Mouse (Mus musculus) adrenal gland (tissue): ENCODE measurements around the gene Rep15.

Source experiments
- intact Hi-C: fragments of 180-260 bp; cut with DNase I; formaldehyde crosslinking; loops from one replicate; pipeline ENCODE4 v1.15.1; 2025

Rep15 gene

GRCm38 (mm10) chr6:147029591-147029990, 2.8 kb upstream of the Rep15 start:
- intact Hi-C loops = no loop called here

- intact Hi-C loops = no loop called here
Observed at GRCm38 (mm10) chr6:147030096-147030885, 2.1 kb upstream of the Rep15 start.

GRCm38 (mm10) chr6:147042291-147043290, 10.2 kb downstream of the Rep15 start, which contains the start of gene Mrps35:
Mrps35 (plus strand) TSS chr6:147042764.
- intact Hi-C loops = no loop called here

GRCm38 (mm10) chr6:147043633-147044032, 11.2 kb downstream of the Rep15 start:
- intact Hi-C loops = no loop called here

- intact Hi-C loops = no loop called here
Observed at GRCm38 (mm10) chr6:147049239-147049805, 16.9 kb downstream of the Rep15 start.

- intact Hi-C loops = no loop called here
Observed at GRCm38 (mm10) chr6:147051666-147052065, 19.3 kb downstream of the Rep15 start.

- intact Hi-C loops = no loop called here
Observed at GRCm38 (mm10) chr6:147052440-147052839, 20.1 kb downstream of the Rep15 start.

GRCm38 (mm10) chr6:147053785-147054646, 21.6 kb downstream of the Rep15 start:
- intact Hi-C loops = no loop called here

GRCm38 (mm10) chr6:147055374-147055977, 23.1 kb downstream of the Rep15 start:
- intact Hi-C loops = no loop called here

- intact Hi-C loops = no loop called here
Observed at GRCm38 (mm10) chr6:147059326-147059725, 26.9 kb downstream of the Rep15 start.

GRCm38 (mm10) chr6:147061630-147062029, 29.2 kb downstream of the Rep15 start:
- intact Hi-C loops = no loop called here

- intact Hi-C loops = no loop called here
Observed at GRCm38 (mm10) chr6:147062034-147062433, 29.6 kb downstream of the Rep15 start.

GRCm38 (mm10) chr6:147062694-147063093, 30.3 kb downstream of the Rep15 start:
- intact Hi-C loops = no loop called here

GRCm38 (mm10) chr6:147064226-147064943, 32.0 kb downstream of the Rep15 start:
- intact Hi-C loops = no loop called here

GRCm38 (mm10) chr6:147064944-147065261, 32.5 kb downstream of the Rep15 start:
- intact Hi-C loops = no loop called here

- intact Hi-C loops = no loop called here
Observed at GRCm38 (mm10) chr6:147075808-147076387, 43.5 kb downstream of the Rep15 start.

GRCm38 (mm10) chr6:147076878-147077277, 44.5 kb downstream of the Rep15 start:
- intact Hi-C loops = no loop called here

GRCm38 (mm10) chr6:147079919-147080318, 47.5 kb downstream of the Rep15 start:
- intact Hi-C loops = no loop called here
